Mouse (Mus musculus): ENCODE results near the gene Nup88. TPM values are rescaled to one million over a fixed set of nuclear protein-coding genes. Genes with fewer than 3 reads are reported as not detected.

The Nup88 gene
- 128 and 131 TPM in 2 replicates for polyA plus RNA-seq (2015; fragmentation: Nextera tagmentation; extraction: Ambion mirVana)

DNA sequence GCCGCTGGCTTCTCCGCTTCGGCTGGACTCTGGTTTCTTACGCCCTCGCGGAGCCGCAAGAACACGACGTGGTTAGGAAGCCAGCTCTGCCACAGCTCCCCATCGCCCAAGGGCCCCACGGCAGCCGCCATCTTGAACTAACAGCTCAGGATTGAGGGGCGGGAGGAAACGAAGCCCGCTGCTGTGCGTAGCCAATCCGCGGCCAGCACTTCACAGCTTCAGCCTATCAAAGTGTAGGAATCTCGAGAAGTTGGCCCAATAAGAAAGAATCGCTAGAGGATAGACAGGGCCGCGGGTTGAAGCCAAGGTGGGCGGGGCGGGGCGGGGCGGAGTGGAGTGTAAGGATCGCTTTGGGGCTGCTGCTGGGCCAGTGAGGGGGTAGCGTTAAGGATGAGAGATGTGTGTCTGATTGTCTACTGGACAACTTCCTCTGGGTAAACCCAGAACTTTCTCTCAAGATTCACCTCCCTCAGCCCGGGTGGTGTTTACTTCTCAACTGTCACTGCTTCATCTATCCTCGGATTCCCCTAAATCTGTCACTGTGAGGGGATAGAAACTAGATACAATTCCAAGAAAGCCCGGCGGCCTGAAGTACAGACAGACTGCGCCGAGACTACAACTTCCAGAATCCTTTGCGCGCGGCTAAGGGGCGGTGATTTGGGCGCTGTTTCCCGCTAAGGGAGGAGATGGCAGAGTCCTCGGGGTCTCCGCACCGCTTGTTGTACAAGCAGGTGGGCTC lies at the start of gene Nup88, which contains the start of gene Rpain:
Nup88 (minus strand) TSS at position 153 of the 739 bp plus-strand sequence.
Rpain (plus strand) TSS at position 393 of the 739 bp plus-strand sequence.
- Histone ChIP-seq H3K9me3 (replicated peaks) (no peaks in the 10 kb centered on the region), H3K27ac (peak within 1 kb of the TSS; percentile 91), H3K4me3 (replicated peaks) (peak within 1 kb of the TSS; percentile 69), H3K9ac (peak within 1 kb of the TSS; percentile 81), H3K4me1 (peaks cover 13% of the 10 kb centered on the region), H3K36me3 (peaks cover 49% of the 10 kb centered on the region), H3K4me2 (peak within 1 kb of the TSS; percentile 79), H3K27me3 (no peaks in the 10 kb centered on the region)
- ATAC-seq (replicated peaks; ENCODE audit: low FRiP score) = peak; percentile 99
- WGBS = under 1% methylated on average over 43 of the region's 43 CpGs

DNA sequence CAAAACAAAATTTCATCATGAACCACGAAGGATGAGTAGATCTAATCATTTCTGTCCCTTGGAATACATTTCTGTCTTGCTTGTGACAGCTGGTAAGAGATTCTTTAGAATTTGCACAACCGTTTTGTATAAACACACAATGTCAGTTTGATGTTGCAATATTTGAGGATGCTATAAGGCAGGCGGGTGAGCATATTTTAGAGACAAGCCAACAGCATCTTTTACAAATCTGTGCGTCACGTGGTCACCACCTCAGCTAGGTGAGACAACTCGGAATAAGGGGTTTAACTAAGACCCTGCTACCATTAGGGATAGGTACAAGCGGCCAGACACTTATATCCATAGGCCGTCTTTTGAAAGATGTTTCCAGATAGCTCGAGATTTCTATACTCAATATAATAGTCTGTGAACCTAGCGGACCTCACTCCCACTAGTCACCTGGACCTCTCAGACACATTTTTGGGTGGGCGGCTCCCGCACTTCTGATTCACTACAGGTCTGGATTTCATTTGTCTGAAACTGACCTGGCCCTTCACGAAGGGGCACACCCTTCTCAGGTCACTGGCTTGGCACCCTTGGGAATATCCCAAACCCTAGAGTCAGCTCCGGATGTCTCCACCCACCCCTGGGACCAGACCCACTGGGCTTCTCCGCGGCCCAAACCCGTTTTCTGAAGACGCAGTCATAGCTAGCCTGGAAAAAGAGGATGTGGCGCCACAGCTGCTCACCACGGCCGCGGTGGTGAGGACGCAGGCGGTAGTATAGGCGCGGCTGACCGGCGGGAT lies 48.8 kb upstream of the Nup88 start:
- peak; percentile 22; the same call in 1 of the 2 replicates for ATAC-seq (replicated peaks; ENCODE audit: low FRiP score)

DNA sequence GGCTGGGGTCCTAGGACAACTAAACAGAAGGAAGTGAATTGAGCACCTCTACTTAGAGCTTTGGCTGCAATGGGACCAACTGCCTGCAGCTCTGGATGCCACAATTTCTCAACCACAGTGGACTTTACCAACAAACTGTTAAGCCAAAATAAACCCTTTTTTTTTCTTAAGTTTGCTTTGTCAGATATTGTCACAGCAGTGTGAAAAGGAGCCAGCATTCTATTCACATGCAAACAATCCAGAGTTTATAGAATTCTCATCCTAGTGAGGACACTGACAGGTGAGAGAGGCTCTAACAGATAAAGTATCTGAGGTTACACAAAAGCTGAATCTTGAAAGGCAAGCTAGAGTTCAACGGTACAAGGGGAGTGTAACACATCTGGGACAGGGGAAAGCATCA lies 47.3 kb upstream of the Nup88 start:
- Histone ChIP-seq H3K36me3 (peaks cover 28% of the 10 kb centered on the region), H3K4me3 (replicated peaks) (no peak overlapping the region), H3K27ac (no peak overlapping the region), H3K4me1 (peaks cover 32% of the 10 kb centered on the region), H3K27me3 (no peaks in the 10 kb centered on the region), H3K4me2 (no peak overlapping the region), H3K9ac (no peak overlapping the region), H3K9me3 (replicated peaks) (no peaks in the 10 kb centered on the region)
- WGBS = 87% methylated on average over 1 of the region's 1 CpGs
- no peak for ATAC-seq (replicated peaks; ENCODE audit: low FRiP score)

More for the DNA sequence above, 48.8 kb upstream of the Nup88 start:
- Histone ChIP-seq H3K9ac (peak overlapping the region; percentile 91), H3K9me3 (replicated peaks) (no peaks in the 10 kb centered on the region), H3K4me3 (replicated peaks) (peak overlapping the region; percentile 96), H3K4me2 (peak overlapping the region; percentile 64), H3K4me1 (peaks cover 35% of the 10 kb centered on the region), H3K36me3 (peaks cover 29% of the 10 kb centered on the region), H3K27me3 (no peaks in the 10 kb centered on the region), H3K27ac (peak overlapping the region; percentile 80)
- WGBS = 6% methylated on average over 28 of the region's 28 CpGs

DNA sequence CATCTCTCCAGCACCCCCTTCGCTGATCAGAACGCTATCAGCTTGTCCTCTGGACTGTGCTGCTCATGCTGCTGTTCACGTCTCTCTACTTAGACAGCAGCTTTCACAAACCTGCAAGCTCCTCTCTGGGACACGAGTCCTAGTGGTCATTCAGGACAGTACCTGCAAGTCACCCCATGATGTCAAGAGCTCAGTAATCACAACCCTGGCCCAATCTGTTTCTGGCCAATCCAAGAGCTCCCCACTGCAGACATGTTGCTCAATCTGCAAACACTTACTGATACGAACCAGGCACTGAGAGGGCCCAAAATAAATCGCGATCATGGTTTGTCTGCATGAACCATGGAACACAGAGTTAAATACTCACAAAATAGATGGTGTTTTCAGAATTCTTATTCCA lies 43.0 kb upstream of the Nup88 start:
- Histone ChIP-seq H3K9ac (no peak overlapping the region), H3K27me3 (no peaks in the 10 kb centered on the region), H3K4me2 (no peak overlapping the region), H3K4me1 (peaks cover 10% of the 10 kb centered on the region), H3K4me3 (replicated peaks) (no peak overlapping the region), H3K36me3 (peaks cover 61% of the 10 kb centered on the region), H3K9me3 (replicated peaks) (no peaks in the 10 kb centered on the region), H3K27ac (no peak overlapping the region)
- no peak for ATAC-seq (replicated peaks; ENCODE audit: low FRiP score)
- WGBS = 91% methylated on average over 7 of the region's 7 CpGs

DNA sequence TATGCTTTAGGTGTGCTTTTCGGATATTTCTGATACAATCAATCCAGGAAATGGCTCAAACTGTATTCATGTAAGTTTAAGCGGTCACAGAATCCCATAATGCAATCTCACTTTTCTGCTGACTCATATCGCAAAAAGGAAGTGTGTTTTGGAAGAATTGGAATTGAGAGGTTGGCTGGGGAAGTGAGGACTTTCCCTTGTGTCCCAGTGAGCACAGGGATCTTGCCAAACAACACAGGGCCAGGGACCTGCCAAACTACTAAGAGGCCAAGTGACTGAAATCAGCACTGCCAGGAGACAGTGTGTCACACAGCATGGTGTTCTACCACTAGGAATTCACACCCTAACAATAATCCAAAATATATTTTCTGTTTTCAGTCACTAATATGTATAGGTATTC lies 38.5 kb upstream of the Nup88 start:
- Histone ChIP-seq H3K36me3 (peaks cover 57% of the 10 kb centered on the region), H3K9ac (no peak overlapping the region), H3K4me3 (replicated peaks) (no peak overlapping the region), H3K27ac (no peak overlapping the region), H3K4me1 (peaks cover 6% of the 10 kb centered on the region), H3K4me2 (no peak overlapping the region), H3K9me3 (replicated peaks) (no peaks in the 10 kb centered on the region), H3K27me3 (no peaks in the 10 kb centered on the region)
- WGBS = 80% methylated on average over 3 of the region's 3 CpGs
- ATAC-seq (replicated peaks; ENCODE audit: low FRiP score) = no peak

DNA sequence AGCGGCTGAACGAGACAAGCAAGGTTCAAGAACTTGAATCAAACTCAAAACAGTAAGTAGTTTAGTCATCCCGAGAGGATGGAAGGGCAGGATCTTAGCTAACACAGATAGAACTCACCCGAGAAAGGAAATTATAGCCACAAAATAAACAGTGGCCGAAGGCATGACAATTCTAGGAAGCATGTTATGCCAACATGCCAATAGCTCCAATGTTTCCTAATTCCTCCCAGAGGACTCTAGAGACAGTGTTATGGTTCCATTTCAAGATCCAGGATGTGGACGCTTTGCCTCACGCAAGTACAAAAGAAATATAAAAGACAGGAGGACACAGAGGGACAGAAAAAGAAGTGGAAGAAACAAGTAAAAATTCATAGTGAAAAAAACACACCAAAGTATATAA lies 38.1 kb upstream of the Nup88 start:
- Histone ChIP-seq H3K36me3 (peaks cover 54% of the 10 kb centered on the region), H3K9me3 (replicated peaks) (no peaks in the 10 kb centered on the region), H3K27ac (no peak overlapping the region), H3K9ac (no peak overlapping the region), H3K4me1 (peaks cover 11% of the 10 kb centered on the region), H3K4me3 (replicated peaks) (no peak overlapping the region), H3K4me2 (no peak overlapping the region), H3K27me3 (no peaks in the 10 kb centered on the region)
- ATAC-seq (replicated peaks; ENCODE audit: low FRiP score) = no peak
- 80% methylated on average over 7 of the region's 7 CpGs for WGBS

DNA sequence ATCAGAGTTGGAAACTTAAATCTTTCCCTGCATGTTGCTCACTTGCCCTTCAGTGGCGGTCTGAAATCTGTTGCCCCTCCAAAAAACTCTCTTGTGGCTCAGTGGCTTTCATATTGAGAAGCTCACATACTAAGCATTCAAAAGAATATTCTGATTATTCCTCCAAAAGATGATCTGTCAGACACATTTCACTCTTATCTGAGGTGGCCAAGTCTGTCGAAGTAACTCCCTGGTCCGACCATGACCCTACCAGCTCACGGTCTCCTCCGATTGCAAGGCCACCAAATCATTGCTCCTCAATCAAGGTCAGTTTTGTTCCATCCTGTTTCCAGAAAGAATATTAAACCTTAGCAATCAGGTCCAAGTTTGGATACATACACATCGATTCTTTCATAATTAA lies 37.3 kb upstream of the Nup88 start:
- H3K4me2 ChIP-seq = no peak overlapping the region
- H3K4me3 ChIP-seq (replicated peaks) = no peak overlapping the region
- WGBS = 94% methylated on average over 6 of the region's 6 CpGs
- peaks cover 16% of the 10 kb centered on the region for H3K4me1 ChIP-seq
- peaks cover 46% of the 10 kb centered on the region for H3K36me3 ChIP-seq
- no peak overlapping the region for H3K27ac ChIP-seq
- no peaks in the 10 kb centered on the region for H3K27me3 ChIP-seq
- no peak overlapping the region for H3K9ac ChIP-seq
- no peak for ATAC-seq (replicated peaks; ENCODE audit: low FRiP score)
- H3K9me3 ChIP-seq (replicated peaks) = no peaks in the 10 kb centered on the region

DNA sequence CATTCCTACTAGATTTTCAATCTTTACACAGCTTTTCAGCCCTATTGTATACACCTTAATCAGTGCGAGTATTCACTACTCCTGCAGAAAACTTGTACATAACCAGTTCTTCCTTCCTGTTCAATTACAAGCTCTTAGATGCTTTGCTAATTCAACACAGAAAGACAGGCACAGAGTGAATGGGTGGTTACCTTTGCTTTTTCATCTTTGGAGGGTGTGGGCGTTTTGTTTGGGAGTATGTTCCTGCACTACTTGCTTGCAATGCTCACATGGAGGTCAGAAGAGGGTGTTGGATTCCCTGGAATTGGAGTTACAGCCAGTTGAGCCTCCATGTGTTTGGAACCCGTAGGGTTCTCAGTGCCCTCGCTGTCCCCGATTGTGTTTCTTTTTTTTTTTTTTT lies 35.3 kb upstream of the Nup88 start:
- Histone ChIP-seq H3K4me2 (peak overlapping the region; percentile 53), H3K4me3 (replicated peaks) (peak overlapping the region; percentile 90), H3K36me3 (peaks cover 43% of the 10 kb centered on the region), H3K9me3 (replicated peaks) (no peaks in the 10 kb centered on the region), H3K9ac (no peak overlapping the region), H3K4me1 (peaks cover 16% of the 10 kb centered on the region), H3K27ac (peak overlapping the region; percentile 56; the same call in 1 of the 2 replicates), H3K27me3 (no peaks in the 10 kb centered on the region)
- no peak for ATAC-seq (replicated peaks; ENCODE audit: low FRiP score)
- 60% methylated on average over 5 of the region's 5 CpGs for WGBS

DNA sequence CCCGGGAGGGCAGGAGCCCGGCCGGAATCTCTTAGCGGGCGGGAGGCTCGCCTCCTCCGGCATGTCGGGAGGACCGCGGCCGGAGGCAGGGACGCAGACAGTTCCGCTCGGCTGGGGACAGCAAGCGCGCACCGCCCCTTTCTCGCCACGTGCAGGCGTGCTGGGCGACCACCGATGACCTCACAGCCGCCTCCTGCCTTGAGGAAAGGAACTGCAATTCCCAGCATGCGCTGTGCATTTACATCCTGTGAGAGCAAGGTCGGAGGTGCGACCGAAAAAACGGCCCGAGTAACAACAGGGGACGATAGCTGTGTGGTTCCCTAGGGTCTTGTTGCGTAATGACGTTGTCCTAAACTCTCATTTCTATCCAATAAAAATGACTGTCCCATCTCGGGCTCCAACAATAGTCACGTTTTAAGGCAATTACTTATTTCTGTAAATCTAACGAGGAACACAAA lies 34.6 kb upstream of the Nup88 start, which contains the start of gene Dhx33:
Dhx33 (minus strand) TSS at position 122 of the 458 bp plus-strand sequence.
- peaks cover 16% of the 10 kb centered on the region for H3K4me1 ChIP-seq
- ATAC-seq (replicated peaks; ENCODE audit: low FRiP score) = peak; percentile 99
- peaks cover 43% of the 10 kb centered on the region for H3K36me3 ChIP-seq
- peak within 1 kb of the TSS; percentile 87 for H3K27ac ChIP-seq
- H3K9ac ChIP-seq = peak within 1 kb of the TSS; percentile 76
- WGBS = under 1% methylated on average over 34 of the region's 35 CpGs
- H3K9me3 ChIP-seq (replicated peaks) = no peaks in the 10 kb centered on the region
- peak within 1 kb of the TSS; percentile 90 for H3K4me3 ChIP-seq (replicated peaks)
- no peaks in the 10 kb centered on the region for H3K27me3 ChIP-seq
- peak within 1 kb of the TSS; percentile 78 for H3K4me2 ChIP-seq

DNA sequence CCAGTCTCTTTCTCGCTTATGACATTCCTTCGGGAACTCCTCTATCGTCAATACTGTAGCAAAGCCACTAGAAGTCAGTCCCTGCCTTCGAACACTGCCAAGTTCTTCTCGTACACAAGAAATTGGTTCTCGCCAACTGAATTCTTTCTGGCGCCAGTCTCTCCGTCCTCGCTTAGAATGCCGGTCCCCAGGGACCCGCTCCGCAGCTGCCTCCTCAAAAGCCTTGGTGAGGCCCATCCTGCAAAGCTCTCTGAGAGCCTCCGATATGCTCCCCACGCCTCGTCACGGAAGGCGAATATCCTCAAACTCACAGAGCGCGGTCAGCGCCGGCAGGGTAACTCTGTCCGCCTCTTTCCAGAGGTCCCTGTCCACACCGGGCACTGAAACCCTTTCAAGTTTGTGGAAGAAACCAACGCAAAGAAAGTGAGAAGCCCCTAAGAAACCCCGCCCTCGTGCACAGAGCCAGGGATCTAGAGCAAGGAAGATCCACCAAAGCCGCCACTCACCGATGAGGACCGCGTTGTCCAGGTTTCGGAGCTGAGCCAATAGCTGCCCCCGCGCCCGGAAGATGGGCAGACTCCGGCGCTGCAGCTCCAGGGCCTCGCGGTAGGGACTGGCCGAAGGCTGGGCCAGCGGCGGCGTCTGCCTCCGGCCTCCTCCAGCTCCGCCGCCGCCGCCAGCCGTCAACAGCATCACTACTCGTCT lies 34.0 kb upstream of the Nup88 start:
- Histone ChIP-seq H3K9me3 (replicated peaks) (no peaks in the 10 kb centered on the region), H3K27me3 (no peaks in the 10 kb centered on the region), H3K9ac (peak overlapping the region; percentile 76), H3K36me3 (peaks cover 43% of the 10 kb centered on the region), H3K4me2 (peak overlapping the region; percentile 78), H3K4me3 (replicated peaks) (peak overlapping the region; percentile 90), H3K27ac (peak overlapping the region; percentile 87), H3K4me1 (peaks cover 16% of the 10 kb centered on the region)
- under 1% methylated on average over 49 of the region's 49 CpGs for WGBS
- ATAC-seq (replicated peaks; ENCODE audit: low FRiP score) = peak; percentile 90

DNA sequence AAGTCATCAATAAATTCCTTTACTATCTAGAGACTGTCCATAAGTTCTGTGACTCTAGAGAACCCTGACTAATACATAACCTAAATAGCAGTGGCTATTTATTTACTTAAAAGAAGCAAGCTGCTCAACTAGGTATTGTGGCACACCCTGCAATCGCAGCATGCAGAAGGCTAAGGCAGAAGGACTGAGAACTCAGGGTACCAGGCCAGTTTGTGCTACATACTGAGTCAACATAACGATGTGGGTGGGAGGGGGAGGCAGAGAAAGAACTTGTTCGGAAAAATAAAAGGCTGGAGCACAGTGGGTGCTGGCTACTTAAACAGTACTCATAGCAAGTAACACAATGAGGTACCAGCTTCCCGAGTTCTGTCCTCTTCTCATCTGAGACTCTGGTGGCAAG lies 31.4 kb upstream of the Nup88 start:
- Histone ChIP-seq H3K27me3 (no peaks in the 10 kb centered on the region), H3K4me3 (replicated peaks) (no peak overlapping the region), H3K27ac (no peak overlapping the region), H3K36me3 (peaks cover 52% of the 10 kb centered on the region), H3K4me2 (no peak overlapping the region), H3K9me3 (replicated peaks) (no peaks in the 10 kb centered on the region), H3K9ac (no peak overlapping the region), H3K4me1 (peaks cover 16% of the 10 kb centered on the region)
- WGBS = 85% methylated on average over 4 of the region's 4 CpGs
- no peak for ATAC-seq (replicated peaks; ENCODE audit: low FRiP score)
